Mouse (Mus musculus) v-Abl transformed pro-B cells (cell line): ENCODE data around the gene Ctdsp1.
"Not testable (repeated sequence)": the region's sequence is repeated elsewhere in the genome, so short reads cannot be mapped to it uniquely, and the experiment has no call there.

Source experiments
- in situ Hi-C, 2 experiments: fragments of 400-800 bp; cut with MboI; formaldehyde crosslinking; loops; one replicate each; pipeline ENCODE4 v1.15.1; 2025; ENCODE audit not compliant: unreplicated experiment in 2 of 2

The Ctdsp1 gene

DNA sequence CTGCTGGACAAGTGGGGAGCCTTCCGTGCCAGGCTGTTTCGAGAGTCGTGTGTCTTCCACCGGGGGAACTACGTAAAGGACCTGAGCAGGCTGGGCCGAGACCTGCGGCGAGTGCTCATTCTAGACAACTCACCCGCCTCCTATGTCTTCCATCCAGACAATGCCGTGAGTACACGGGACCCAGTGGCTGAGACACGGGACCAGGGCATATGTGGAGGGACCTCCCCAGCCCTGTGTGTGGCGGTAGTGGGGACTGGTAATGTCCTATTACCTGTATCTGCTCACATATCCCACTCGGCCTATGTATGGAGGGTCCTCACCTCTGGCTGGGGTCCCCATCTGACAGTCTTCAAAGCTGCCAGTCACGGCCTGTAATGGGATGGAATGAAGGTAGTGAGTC, 3.5 kb downstream of the Ctdsp1 start:
- in situ Hi-C loops, result loop anchor here in 1 of 2 experiments (5.0 kb wide), 3 partner anchors 83 to 158 kb away; partner anchors contain the start of gene Arpc2

DNA sequence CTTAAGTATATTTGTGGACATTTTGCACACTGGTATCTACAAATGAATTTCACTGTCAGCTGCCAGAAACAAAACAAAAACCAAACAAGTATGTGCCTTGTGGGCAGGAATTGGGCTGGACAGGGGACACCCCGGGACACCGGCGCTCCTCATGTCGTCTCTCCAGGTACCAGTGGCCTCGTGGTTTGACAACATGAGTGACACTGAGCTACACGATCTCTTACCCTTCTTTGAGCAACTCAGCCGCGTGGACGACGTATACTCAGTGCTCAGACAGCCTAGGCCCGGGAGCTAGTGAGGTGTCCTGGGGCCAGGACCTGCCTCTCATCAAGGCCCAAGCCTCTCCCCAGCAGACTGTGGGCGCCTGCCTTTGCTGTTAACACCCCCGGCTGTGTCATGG, 4.0 kb downstream of the Ctdsp1 start:
- in situ Hi-C loops, result no loop called here

DNA sequence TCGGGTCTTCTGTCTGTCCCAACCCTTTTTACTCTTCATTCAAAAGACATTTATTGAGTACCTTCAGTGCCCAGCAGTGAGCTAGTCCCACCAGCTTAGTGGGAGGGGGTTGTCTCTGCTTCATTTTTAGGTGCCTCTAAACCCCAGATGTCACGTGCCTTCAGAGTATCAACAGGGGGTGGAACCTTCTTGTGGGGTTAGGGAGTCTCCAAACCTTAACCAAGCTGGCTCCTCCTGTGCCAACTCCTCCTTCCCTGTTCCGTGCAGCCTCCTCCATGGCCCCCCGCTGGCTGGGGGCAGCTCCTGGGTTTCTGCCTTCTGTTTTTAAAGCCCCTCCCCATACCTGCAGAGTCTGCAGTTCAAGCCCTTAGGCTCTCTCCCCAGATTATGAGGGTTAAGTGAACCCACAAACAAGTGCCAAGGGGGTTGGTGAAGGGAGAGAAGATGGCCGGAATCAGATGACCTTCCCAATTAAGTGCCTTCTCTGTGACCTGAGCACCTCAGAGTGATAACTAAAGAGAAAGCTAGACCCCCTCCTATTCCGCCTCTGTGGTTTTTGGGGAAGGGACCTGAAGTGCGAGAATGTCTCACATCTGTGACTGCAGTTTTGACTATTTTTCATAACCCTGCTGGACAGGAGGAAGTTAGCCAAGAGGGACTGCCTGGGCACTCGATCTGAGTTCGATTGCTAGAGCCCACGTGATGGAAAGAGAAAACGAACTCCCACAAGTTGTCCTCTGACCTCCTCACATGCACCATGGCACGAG, 5.3 kb downstream of the Ctdsp1 start:
- in situ Hi-C loops, result not testable (repeated sequence)

GRCm38 (mm10) chr1:74397268-74397918, 6.1 kb downstream of the Ctdsp1 start:
- in situ Hi-C loops, result no loop called here

DNA sequence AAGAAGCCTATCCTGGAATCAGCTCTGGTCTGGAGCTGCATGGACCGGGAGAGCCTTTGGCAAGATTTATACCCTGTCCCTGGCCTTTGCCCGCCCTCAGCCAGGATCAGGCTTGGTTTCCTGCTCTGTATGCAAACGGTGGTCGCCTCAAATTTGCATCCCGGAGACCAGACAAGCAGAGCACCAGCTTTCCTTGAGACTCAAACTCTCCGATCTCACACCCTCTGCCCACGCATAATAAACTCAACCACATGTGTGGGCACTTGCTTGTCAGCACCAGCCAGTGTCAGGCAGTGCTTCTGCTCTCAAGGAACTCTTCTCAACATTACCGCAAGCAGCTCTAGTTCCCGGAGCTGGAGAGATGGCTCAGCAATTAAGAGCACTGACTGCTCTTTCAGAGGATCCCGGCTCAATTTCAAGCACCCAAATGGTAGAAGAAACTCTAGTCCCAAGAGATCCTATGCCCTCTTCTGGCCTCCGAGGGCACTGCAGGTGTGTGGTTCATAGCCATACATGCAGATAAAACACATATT, 6.7 kb downstream of the Ctdsp1 start:
- in situ Hi-C loops, result no loop called here

- in situ Hi-C loops, result no loop called here
These were observed 9.2 kb downstream of the Ctdsp1 start for GRCm38 (mm10) chr1:74400531-74400930.

GRCm38 (mm10) chr1:74401015-74401702, 9.8 kb downstream of the Ctdsp1 start:
- in situ Hi-C loops, result no loop called here

- in situ Hi-C loops, result no loop called here
These were observed 12.9 kb downstream of the Ctdsp1 start for GRCm38 (mm10) chr1:74404206-74404605.

DNA sequence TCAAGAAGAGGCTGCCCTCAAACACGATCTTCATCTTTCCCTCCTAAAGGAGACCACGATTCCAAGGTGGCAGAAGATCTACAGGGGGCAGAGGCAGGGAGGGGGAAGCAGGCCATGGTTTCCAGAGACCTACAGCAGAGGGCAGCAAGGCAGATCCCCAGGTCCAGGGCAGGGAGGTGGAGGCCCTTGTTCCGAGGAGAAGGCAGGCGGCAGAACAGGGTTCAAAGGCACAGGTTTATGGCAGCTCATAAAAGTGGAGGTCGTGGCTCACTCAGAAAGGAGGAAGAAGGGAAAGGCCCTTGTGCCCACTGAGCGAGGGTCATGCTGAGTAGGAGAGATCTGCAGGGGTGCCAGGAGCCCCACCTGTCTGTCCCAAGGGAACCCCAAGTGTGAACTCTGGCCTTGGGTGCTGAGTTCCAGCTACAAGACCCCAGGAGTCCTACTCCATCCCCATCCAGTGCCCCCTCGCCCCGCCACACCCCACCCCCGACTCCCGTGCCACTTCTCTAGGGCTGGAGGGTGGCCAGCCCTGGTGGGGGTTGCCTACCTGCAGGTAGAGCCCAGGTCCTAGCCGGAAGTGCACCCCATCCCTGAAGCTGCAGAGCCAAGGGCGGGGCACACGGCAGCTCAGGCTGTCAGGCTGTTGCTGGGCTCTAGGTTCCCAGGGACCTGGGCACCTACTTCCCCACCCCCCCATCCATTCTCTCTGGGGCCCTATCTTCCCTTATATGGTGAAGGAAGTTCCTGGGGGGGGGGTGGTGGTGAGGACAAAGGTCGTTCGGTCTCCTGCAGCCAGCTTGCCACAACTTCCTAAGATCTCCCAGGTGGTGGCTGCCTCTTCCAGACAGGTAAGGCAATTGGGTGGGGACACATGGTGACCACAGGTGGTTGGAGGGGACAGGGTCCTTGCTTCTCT, 17.5 kb downstream of the Ctdsp1 start, which contains the start of gene Vil1:
Gene Vil1 (plus strand): TSS at position 788 of the 916 bp plus-strand sequence.
- in situ Hi-C loops, result no loop called here

DNA sequence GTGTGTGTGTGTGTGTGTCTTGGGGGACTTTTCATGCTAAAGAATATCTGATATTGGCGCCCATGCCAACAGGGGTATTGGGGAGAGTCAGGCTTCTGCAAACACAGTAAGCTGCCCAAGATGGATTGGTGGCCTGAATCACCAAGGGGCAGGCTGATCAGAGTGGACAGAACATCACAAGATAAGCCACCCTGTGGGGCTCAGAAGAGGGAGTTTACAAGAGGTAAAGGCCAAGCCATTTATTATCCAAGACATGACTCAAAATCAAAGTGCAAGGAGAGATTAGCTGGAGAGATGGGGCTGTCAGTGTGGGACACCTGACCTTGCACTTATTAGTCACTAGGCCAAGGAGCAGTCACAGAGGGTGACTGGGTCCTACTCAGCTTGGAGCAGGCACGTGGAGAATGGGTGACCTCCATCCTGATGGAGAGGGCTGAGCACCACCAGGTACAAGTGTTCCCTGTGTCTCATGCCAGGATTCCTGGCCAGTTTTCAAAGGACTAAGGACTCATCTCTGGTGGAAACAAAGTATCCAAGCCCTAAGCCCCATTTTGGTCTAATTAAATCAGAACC, 20.5 kb downstream of the Ctdsp1 start:
- in situ Hi-C loops, result no loop called here

DNA sequence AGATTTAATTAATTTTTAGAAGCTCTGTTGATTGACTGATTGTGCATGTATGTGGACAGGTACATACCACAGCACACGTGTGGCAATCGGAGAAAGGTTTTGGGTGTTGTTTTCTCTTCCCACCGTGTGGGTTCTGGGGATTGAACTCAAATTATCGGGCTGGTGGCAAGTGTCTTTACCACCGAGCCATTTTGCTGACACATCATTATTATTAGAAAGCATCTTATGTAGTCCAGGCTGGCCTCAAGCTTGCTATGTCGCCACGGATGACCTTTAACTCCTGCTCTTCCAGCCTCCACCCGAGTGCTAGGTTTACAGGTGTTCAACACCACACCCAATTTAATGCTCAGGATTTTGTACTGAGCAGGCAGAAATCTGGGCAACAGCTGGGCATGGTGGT, 21.4 kb downstream of the Ctdsp1 start:
- in situ Hi-C loops, result no loop called here

GRCm38 (mm10) chr1:74415143-74415542, 23.8 kb downstream of the Ctdsp1 start:
- in situ Hi-C loops, result no loop called here

- in situ Hi-C loops, result no loop called here
These were observed 27.6 kb downstream of the Ctdsp1 start for GRCm38 (mm10) chr1:74418747-74419439.

- in situ Hi-C loops, result no loop called here
These were observed 28.1 kb downstream of the Ctdsp1 start for GRCm38 (mm10) chr1:74419440-74419794.

DNA sequence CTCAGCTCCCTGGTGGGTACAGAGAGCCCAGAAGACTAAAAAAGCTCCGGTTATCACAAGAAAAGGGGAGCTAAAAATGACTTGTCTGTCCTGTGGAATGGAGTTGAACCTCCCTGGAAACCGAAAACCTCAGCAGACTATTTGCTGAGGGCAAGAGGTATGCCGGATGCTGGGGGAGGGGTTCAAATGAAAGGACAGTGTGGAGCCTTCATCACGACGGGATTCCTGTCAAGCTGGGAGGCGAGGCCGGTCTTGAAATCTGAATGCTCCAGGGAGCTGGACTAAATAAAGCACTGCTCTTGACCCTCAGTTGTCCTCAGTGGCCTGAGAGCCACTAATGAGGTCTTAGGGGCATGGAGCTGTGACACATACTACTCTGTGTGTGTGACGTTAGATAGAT, 31.8 kb downstream of the Ctdsp1 start:
- in situ Hi-C loops, result no loop called here

DNA sequence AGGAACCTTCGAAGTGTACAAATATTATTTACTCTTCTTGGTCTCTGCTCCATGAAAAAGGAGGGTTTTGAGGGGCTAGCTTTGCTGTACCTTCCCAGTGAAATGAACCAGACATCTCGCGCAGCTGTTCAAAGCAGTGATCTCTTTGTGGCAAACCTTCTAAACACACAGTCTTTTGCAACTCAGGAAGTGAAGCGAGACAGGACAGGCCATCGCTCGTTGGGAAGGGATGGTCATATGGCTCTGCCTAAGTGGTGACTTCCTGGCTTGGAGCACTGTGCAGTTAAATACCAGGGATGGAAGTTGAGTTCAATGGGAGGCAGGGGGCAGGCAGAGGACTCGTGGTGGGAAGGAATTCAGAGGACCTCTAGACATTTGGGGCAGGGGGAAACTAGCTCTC, 34.5 kb downstream of the Ctdsp1 start:
- in situ Hi-C loops, result loop anchor here in 1 of 2 experiments (25.0 kb wide), 1 partner anchor 514 kb away; no protein-coding TSS in a partner anchor

DNA sequence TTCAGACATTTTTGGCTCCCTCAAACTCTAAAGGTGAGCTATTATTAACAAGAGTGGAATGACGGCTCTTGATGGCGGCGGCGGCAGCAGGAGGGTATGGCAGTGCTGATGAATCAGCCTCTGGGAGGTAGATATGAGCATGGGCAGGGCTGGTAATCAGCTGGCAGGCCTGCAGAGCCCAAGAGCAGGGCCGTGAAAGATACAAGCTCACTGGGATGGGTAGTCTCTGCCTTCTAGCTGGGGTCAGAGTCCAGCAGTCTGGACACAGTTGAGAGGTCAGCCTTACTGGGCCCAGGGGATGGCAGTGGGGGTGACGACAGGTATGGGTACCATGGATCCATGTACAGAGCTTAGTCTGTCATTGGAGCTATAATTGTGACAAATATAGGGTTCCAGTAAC, 41.9 kb downstream of the Ctdsp1 start:
- in situ Hi-C loops, result loop anchor here in 1 of 2 experiments (25.0 kb wide), 1 partner anchor 521 kb away; no protein-coding TSS in a partner anchor

GRCm38 (mm10) chr1:74434596-74434995, 43.3 kb downstream of the Ctdsp1 start:
- in situ Hi-C loops, result loop anchor here in 1 of 2 experiments (25.0 kb wide), 1 partner anchor 522 kb away; no protein-coding TSS in a partner anchor

DNA sequence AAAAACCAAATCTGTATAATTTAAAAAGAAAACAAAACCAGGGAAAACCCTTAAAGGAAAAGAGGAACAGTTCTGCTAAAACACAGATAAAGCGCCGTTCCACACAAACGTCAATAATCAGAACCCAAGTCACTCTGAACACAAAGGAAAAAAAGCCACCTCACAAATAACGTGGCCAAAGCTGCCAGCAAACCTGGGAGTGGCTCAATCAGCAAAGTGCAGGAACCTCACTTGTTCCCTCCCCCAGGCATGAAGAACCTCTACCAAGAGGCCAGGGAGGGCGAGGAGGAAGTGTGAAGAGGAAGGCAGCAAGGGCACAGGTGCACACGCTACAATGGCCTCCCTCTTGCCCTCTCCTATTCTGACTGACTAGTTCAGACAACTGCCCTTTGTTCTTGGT, 44.3 kb downstream of the Ctdsp1 start:
- in situ Hi-C loops, result loop anchor here in 1 of 2 experiments (25.0 kb wide), 1 partner anchor 523 kb away; no protein-coding TSS in a partner anchor
